Mouse (Mus musculus): ENCODE results near the gene Grb10. TPM values are rescaled to one million over a fixed set of nuclear protein-coding genes. Genes with fewer than 3 reads are reported as not detected.

Gene Grb10
- polyA plus RNA-seq, 1 experiment: 5.3 TPM

DNA sequence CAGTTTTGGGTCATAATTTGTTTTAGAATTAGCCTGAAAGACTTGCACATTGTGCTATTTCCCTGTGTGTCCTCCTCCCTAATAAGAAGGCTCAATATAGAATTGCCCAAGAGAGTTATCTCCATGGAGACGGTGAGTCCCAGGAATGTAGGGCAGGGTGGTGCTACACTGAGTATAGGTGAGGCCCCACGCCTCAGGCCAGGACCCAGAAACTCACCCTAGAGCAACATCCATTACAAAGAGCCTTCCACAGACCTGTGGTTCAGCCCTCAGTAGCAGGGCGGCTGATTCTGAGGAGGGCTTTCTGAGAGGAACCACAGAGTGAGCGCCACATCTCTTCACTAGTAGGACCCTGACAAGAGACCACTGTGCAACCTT is 89.5 kb downstream of the Grb10 start:
- TF ChIP-seq CTCF (IDR thresholded peaks at IDR 0.05; ENCODE audit: extremely low read depth, insufficient read depth, insufficient read length, insufficient replicate concordance) (no peak), POLR2A (IDR thresholded peaks at IDR 0.05; ENCODE audit: low read depth, low read length) (no peak)
- Histone ChIP-seq H3K36me3 (ENCODE audit: control insufficient read depth, insufficient read depth, low read length) (no peaks in the 10 kb centered on the region), H3K27ac (ENCODE audit: insufficient read depth, low read length) (no peak overlapping the region), H3K4me3 (ENCODE audit: extremely low read depth, insufficient read depth, insufficient read length) (no peak overlapping the region), H3K27me3 (ENCODE audit: control insufficient read depth, insufficient read depth, low read length) (no peaks in the 10 kb centered on the region), H3K4me1 (ENCODE audit: control insufficient read depth, insufficient read depth, insufficient read length) (no peaks in the 10 kb centered on the region)
- DNase-seq (ENCODE audit: low read depth in 1 of 2, low spot score in 2 of 2): no peak
- WGBS: 80% methylated on average over 4 of the region's 4 CpGs

- no peaks in the 10 kb centered on the region for H3K4me1 ChIP-seq (ENCODE audit: control insufficient read depth, insufficient read depth, insufficient read length)
- TF ChIP-seq CTCF (IDR thresholded peaks at IDR 0.05; ENCODE audit: extremely low read depth, insufficient read depth, insufficient read length, insufficient replicate concordance) (no peak), POLR2A (IDR thresholded peaks at IDR 0.05; ENCODE audit: low read depth, low read length) (no peak)
- H3K4me3 ChIP-seq (ENCODE audit: extremely low read depth, insufficient read depth, insufficient read length): no peak overlapping the region
- DNase-seq (ENCODE audit: low read depth in 1 of 2, low spot score in 2 of 2): no peak
- no peak overlapping the region for H3K27ac ChIP-seq (ENCODE audit: insufficient read depth, low read length)
- WGBS: 26% methylated on average over 9 of the region's 9 CpGs
- H3K36me3 ChIP-seq (ENCODE audit: control insufficient read depth, insufficient read depth, low read length): no peaks in the 10 kb centered on the region
- no peaks in the 10 kb centered on the region for H3K27me3 ChIP-seq (ENCODE audit: control insufficient read depth, insufficient read depth, low read length)
Observed at GRCm38 (mm10) chr11:11948321-11948987, 90.0 kb downstream of the Grb10 start.

DNA sequence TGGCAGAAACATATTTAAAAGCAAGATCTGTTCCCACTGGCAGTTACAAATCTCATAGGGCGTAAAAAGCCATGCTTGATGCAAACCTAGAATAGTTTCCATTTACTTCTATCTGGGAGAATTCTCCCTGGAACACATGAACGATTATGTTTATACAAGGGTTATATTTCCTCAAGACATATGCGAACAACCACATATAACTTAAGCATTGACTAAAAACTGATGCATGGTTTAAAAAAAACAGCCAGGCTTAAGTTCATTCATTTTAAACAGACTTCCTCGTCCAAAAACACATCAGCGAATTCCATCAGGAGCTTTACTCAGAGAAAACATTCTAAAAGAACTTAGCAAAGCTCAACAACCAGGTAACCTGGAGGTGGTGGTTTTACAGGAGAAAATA is 90.6 kb downstream of the Grb10 start:
- TF ChIP-seq POLR2A (IDR thresholded peaks at IDR 0.05; ENCODE audit: low read depth, low read length) (no peak), CTCF (IDR thresholded peaks at IDR 0.05; ENCODE audit: extremely low read depth, insufficient read depth, insufficient read length, insufficient replicate concordance) (no peak)
- H3K36me3 ChIP-seq (ENCODE audit: control insufficient read depth, insufficient read depth, low read length): no peaks in the 10 kb centered on the region
- no peak overlapping the region for H3K27ac ChIP-seq (ENCODE audit: insufficient read depth, low read length)
- WGBS: 69% methylated on average over 5 of the region's 5 CpGs
- H3K4me1 ChIP-seq (ENCODE audit: control insufficient read depth, insufficient read depth, insufficient read length): no peaks in the 10 kb centered on the region
- DNase-seq (ENCODE audit: low read depth in 1 of 2, low spot score in 2 of 2): no peak
- H3K27me3 ChIP-seq (ENCODE audit: control insufficient read depth, insufficient read depth, low read length): no peaks in the 10 kb centered on the region
- H3K4me3 ChIP-seq (ENCODE audit: extremely low read depth, insufficient read depth, insufficient read length): no peak overlapping the region

DNA sequence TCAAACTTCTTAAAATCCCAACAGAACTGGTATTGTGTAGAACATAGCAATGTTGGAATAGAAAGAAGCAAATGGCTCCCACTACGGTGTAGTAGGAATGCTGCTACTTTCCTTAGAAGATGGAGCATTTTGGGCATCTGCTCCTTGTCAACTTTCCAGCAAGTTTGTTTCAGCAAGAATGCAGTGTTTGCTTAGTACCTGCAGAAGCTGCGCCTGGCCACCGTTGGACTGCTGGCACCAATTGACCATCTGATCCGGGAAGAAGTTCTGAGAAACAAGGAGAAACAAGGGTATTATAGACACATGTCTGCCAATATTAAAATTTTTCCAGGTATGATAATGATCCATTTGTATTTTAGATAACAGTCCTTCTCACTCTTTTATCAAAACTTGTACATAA is 92.7 kb downstream of the Grb10 start:
- H3K27ac ChIP-seq (ENCODE audit: insufficient read depth, low read length): no peak overlapping the region
- H3K4me3 ChIP-seq (ENCODE audit: extremely low read depth, insufficient read depth, insufficient read length): no peak overlapping the region
- no peak for DNase-seq (ENCODE audit: low read depth in 1 of 2, low spot score in 2 of 2)
- TF ChIP-seq CTCF (IDR thresholded peaks at IDR 0.05; ENCODE audit: extremely low read depth, insufficient read depth, insufficient read length, insufficient replicate concordance) (no peak), POLR2A (IDR thresholded peaks at IDR 0.05; ENCODE audit: low read depth, low read length) (no peak)
- no peaks in the 10 kb centered on the region for H3K4me1 ChIP-seq (ENCODE audit: control insufficient read depth, insufficient read depth, insufficient read length)
- 91% methylated on average over 4 of the region's 4 CpGs for WGBS
- no peaks in the 10 kb centered on the region for H3K36me3 ChIP-seq (ENCODE audit: control insufficient read depth, insufficient read depth, low read length)
- H3K27me3 ChIP-seq (ENCODE audit: control insufficient read depth, insufficient read depth, low read length): no peaks in the 10 kb centered on the region

GRCm38 (mm10) chr11:11944814-11945213 is 93.7 kb downstream of the Grb10 start:
- no peak for TF ChIP-seq CTCF (IDR thresholded peaks at IDR 0.05; ENCODE audit: extremely low read depth, insufficient read depth, insufficient read length, insufficient replicate concordance)
- TF ChIP-seq POLR2A (IDR thresholded peaks at IDR 0.05; ENCODE audit: low read depth, low read length): no peak
- WGBS: 83% methylated on average over 4 of the region's 4 CpGs

DNA sequence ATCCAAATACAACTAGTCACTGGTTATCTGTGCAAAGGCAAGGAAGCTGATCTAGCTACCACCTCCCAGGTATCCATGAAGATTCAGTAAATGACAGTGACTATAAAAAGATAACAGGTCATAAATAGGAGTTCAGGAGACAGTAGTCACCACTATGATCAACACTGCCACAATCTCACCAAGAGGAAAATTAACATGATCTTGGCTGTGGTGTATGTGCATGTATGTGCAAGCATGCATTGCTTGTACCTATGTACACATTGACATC is 94.5 kb downstream of the Grb10 start:
- Histone ChIP-seq H3K36me3 (ENCODE audit: control insufficient read depth, insufficient read depth, low read length) (no peaks in the 10 kb centered on the region), H3K27ac (ENCODE audit: insufficient read depth, low read length) (no peak overlapping the region), H3K4me1 (ENCODE audit: control insufficient read depth, insufficient read depth, insufficient read length) (no peaks in the 10 kb centered on the region), H3K4me3 (ENCODE audit: extremely low read depth, insufficient read depth, insufficient read length) (no peak overlapping the region), H3K27me3 (ENCODE audit: control insufficient read depth, insufficient read depth, low read length) (no peaks in the 10 kb centered on the region)
- no peak for TF ChIP-seq CTCF (IDR thresholded peaks at IDR 0.05; ENCODE audit: extremely low read depth, insufficient read depth, insufficient read length, insufficient replicate concordance)
- DNase-seq (ENCODE audit: low read depth in 1 of 2, low spot score in 2 of 2): no peak

More at GRCm38 (mm10) chr11:11944814-11945213, 93.7 kb downstream of the Grb10 start:
- H3K27me3 ChIP-seq (ENCODE audit: control insufficient read depth, insufficient read depth, low read length): no peaks in the 10 kb centered on the region
- H3K36me3 ChIP-seq (ENCODE audit: control insufficient read depth, insufficient read depth, low read length): no peaks in the 10 kb centered on the region
- no peaks in the 10 kb centered on the region for H3K4me1 ChIP-seq (ENCODE audit: control insufficient read depth, insufficient read depth, insufficient read length)
- no peak overlapping the region for H3K27ac ChIP-seq (ENCODE audit: insufficient read depth, low read length)
- no peak for DNase-seq (ENCODE audit: low read depth in 1 of 2, low spot score in 2 of 2)
- no peak overlapping the region for H3K4me3 ChIP-seq (ENCODE audit: extremely low read depth, insufficient read depth, insufficient read length)

GRCm38 (mm10) chr11:11943240-11944081 is 95.0 kb downstream of the Grb10 start:
- DNase-seq (ENCODE audit: low read depth in 1 of 2, low spot score in 2 of 2): no peak
- no peaks in the 10 kb centered on the region for H3K36me3 ChIP-seq (ENCODE audit: control insufficient read depth, insufficient read depth, low read length)
- no peaks in the 10 kb centered on the region for H3K4me1 ChIP-seq (ENCODE audit: control insufficient read depth, insufficient read depth, insufficient read length)
- no peaks in the 10 kb centered on the region for H3K27me3 ChIP-seq (ENCODE audit: control insufficient read depth, insufficient read depth, low read length)
- TF ChIP-seq POLR2A (IDR thresholded peaks at IDR 0.05; ENCODE audit: low read depth, low read length) (no peak), CTCF (IDR thresholded peaks at IDR 0.05; ENCODE audit: extremely low read depth, insufficient read depth, insufficient read length, insufficient replicate concordance) (no peak)
- WGBS: 92% methylated on average over 13 of the region's 13 CpGs
- no peak overlapping the region for H3K27ac ChIP-seq (ENCODE audit: insufficient read depth, low read length)
- H3K4me3 ChIP-seq (ENCODE audit: extremely low read depth, insufficient read depth, insufficient read length): no peak overlapping the region
